Mouse (Mus musculus) retina, embryonic 14.5 days (tissue): ENCODE measurements around the gene Ndufb8.

ENCODE experiments used
- DNase-seq: peaks from one replicate; pipeline ENCODE4 v3.0.0-alpha.2; 2015; ENCODE audit warnings: low spot score

The Ndufb8 gene

DNA sequence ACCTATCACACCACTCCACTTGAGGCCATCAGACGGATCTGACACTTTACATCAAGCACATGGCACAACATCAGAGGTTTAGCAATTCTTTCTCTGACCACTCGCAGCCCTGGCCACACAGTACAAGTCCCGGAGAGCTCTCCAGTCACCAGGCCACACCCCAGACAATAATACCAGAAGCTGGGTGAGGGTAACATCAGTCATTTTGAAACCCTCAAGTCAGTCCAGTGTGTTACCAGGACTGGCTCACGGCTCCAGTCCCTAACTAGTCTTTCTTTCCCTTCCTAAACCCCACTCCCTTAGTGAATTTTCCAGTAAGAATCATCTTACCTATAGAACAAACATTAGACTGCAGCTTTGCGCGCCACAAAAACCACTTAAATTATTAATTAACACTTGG lies 25.2 kb downstream of the Ndufb8 start:
- DNase-seq = no peak

DNA sequence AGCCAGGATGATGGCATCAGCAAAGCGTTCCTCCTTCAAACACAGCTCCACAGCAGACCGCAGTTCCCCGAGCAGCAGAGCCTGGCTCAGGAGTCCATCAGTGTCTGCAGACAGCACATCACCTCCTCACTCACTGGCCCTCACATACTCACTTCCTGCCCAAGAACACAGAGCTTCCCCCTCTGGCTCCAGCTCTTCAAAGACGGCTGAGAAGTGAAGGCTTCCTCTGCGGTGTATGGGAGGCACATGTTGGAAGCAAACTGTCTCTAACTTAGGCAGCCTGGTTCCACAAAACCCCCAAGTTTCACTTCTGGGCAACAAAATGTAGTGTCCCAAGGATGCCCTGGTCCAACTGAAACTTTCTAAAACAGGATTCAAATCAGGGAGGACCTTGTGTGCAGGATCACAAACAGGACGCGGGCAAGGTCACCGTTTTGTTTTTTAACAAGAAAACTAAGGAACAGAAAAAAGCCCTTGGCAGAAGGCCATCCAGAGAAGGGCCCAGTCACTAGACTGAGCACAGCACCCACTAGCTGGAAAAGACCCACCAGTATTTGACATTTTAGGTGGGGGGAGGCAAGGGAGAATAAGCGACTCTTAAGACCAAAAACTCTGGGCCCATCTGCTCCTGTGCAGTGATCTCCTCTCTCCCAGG lies 29.6 kb downstream of the Ndufb8 start:
- DNase-seq = no peak

DNA sequence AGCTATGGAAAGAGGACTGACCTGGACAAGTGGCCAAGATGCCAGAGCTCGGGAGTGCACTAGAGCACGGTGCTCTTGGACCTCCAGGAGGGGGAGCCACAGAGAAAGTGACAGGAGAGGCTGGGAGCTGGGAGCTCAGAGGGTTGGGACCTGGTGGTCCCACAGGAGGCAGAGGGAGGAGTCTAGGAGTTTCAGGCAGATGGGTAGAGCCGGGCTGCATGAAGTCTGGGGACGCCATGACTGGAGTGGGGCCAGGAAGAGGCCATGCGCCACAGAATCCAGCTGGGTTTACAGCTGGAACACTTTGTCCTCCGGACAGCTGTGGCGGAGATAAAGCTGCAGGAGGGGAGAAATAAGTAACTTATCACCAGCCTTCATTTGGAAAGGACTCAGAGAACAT lies 36.1 kb downstream of the Ndufb8 start:
- DNase-seq = peak; percentile 63

DNA sequence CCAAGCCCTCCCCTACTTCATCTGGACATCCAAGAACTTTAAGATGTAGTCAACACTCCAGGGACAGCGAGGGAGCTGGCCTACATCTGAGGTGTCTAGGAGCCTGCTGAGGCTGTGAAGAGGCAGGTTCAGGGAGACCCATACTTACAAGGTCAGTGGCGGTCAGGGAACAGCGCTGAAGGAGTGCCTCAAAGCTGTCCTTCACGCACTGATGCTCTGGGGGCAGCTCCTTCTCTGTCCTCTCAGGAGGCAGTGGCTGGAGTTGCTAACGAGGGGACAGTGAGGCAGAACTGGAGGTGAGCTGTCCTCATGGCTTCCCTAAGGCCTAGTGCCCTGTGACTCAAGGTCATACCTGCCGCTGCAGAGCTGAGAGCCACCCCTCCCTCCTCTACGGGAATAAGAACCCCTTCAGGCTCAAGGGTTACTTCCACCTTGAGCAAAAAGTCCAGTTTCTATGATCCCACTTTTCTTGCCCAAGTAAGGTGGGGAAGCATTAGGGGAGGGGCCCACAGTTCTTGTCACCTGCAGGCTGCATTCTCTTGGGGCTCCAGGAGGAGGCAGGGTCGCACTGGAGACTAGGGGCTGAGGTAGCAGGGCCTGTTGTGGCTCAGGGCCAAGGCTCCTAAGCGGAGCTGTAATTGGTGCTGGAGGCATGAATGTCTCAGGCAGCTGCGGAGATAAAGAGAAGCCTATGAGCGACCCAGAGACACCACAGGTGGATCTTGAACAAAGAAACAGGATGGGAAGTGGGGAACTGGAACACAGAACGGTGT lies 37.1 kb downstream of the Ndufb8 start:
- peak; percentile 52 for DNase-seq

DNA sequence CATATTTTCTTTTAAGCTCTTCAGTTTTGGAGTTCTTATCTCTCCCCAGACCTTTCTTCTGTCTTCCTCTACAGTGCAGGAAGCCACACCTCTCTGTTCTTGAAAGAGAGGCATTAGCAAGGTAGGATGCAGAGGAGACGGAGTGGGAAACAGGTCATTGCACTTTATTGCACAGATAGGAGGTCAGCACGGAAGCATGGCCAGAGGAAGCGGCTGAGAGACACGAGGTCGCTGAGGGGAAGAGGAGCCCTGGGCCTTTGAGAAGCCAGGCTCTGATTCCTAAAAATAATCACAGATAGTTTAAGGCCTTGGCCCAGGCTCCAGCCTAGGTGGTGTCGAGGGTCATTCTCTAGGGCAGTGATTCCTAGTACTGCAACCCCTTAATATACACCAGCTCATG lies 39.5 kb downstream of the Ndufb8 start:
- no peak for DNase-seq

DNA sequence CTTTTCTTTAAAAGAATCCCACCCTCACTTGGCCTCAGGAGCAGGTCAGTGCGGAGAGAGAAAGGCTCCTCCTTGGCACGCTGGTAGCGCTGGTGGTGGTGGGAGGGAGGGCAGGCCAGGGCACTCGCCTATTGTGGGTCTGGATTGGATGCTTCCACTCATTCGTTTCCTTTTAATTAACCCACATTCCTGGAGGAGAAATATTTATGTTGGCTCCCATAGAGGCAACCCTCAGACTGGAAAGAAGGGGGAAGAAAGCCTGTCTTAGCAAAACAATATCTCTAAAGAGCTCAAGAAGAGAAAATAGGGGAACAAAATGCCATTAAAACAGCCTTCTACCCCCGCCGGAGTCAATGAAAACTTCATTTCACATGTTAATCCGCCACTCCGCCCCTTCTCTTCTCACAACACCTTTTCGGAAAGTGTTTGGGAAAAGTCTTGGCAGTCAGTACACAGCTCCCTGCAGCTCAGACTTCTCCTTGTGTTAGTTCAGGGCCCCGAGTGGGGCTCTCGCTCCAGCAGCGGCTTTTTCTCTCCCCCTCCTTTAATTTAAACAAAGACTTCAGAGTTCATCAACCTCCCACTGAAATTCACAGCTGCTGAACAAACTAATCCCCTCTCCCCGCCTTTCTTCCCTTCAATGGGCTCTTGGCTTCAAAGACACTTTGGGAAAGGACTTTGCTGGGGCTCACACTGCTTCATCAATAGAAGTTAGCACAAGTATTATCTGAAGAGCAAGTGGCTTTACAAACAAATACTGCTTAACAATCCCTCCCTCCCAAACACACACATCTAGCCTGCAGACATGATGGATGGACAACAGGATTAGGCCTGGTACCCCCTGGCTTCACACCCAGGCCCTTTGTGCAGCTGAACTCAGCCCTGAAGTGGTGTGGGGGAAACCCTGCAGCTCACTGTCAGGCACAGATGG lies 40.5 kb downstream of the Ndufb8 start:
- peak; percentile 62 for DNase-seq

DNA sequence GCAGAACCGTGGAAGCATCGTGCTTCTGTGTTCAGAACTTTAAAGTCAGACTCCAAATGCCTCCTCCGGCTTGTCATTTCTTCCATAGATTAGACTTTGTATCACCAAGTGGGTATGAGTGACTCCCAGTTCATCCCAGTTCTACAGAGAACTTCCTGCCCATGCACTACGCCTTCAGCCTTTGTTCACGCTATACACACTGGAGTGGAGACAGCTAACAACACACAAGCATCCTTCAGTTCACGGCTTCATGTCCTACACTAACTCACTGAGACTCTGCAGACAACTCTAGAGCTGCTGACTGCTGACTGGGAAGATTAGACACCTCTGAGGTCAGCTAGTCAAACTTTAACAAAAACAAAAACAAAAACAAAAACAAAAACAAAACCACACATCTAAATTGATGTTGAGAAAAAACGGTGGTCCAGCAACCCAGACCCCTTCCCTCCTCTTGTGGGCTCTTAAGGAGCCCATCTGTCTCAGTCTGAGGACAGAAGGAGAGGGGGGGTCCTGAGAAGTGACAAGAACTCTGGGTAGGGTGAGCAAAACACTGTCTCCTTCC lies 41.2 kb downstream of the Ndufb8 start:
- no peak for DNase-seq

DNA sequence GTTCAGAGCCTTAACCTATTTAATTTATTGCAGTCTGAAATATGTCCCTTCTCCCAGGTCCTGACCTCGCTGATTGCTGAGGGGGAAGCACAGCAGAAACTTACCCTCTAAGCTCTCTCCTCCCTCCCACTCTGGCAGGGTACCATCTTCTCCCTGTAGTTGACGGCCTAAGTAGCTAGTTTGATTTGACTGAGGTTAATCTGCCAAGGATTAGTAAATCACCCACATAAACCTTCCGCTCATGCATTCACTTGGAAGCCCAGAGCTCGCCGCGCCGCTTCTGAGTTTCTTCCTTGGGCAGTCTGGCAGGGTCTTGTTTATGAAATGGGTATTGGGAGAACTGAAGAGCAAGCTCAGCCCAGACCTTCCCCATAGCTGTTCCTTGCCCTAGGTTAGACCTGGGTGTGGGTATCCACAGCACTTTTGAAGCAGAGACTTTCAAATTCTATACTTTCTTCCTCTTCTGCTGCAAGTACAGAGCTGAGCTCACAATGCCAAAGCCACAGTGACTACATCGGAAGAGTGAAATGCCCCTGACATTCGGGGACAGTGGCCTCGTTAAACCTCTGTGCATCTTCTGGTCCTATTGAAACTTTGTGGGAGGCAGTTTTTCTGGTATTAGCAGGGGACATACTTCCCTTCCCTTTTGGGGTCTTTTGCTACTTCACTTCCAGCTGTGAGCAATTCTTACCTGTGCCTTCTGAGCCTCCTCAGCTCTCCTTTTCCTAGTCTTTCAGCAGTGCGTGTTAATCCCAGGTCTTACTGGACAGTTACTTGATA lies 42.0 kb downstream of the Ndufb8 start:
- peak; percentile 49 for DNase-seq

DNA sequence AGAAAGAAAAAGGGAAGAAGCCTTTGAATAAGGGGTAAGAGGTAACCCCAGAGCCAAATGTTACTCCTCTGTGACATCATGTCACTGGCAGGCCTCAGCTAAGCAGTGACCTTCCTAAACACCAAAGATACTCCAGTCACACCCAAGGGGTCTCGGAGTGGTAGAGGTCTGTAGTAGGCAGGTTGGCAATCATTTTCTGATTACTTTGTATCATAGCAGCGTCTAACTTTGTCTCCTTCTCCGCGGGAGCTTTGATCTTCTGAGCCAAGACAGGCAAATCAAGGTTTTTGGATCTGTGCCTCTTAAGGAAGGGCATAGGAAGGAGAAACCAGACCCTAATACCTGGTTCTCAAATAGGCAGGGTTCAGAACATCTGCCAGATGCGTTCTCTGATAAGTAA lies 42.6 kb downstream of the Ndufb8 start:
- DNase-seq = no peak

DNA sequence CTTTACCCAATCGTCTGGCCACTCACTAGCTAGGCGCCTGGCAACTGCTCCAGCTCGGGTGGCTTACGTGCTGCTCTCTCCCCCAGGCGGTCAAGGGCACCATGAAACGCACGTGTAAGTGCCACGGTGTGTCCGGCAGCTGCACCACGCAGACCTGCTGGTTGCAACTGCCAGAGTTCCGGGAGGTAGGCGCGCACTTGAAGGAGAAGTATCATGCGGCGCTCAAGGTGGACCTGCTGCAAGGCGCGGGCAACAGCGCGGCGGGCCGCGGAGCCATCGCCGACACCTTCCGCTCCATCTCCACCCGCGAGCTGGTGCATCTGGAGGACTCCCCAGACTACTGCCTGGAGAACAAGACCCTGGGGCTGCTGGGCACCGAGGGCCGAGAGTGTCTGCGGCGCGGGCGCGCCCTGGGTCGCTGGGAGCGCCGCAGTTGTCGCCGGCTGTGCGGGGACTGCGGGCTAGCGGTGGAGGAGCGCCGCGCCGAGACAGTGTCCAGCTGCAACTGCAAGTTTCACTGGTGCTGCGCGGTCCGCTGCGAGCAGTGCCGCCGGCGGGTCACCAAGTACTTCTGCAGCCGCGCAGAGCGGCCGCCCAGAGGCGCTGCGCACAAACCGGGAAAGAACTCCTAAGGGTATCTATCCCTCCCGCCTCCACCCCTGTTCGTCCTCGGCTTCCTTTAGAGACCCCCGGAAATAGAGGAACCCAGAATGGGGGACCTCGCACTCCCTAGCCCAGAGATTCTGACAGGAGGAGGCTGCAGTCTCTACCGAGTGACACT lies 43.6 kb downstream of the Ndufb8 start:
- peak; percentile 70 for DNase-seq

DNA sequence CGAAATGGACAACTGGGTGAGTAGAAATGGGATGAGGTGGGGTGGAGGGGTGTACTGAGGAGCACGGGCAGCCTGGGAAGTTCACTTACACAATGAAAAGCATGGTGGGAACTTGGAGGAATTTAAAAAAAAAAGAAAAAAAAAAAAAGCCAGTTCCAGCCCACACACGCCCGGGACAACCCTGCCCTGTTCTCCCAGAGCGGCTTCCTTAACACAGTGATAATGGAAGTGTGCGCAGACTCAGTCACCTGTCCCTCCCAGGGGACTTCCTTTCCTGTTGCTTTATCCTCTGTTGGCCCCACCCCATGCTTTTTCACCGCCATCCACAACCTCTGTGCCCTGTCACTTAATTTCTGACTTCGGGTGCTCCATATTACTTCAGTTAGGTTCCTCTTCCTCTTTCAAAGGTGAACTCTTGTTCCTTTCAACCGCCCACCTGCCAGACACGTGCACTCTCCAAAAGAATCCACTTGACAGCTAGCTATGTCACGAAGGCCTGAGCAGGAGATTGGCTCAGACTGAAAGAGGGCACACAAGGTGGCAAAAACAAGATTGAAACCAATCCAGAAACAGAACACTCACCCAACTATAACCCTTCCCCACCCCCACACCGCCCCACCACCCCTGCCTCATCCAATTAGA lies 44.6 kb downstream of the Ndufb8 start:
- no peak for DNase-seq

DNA sequence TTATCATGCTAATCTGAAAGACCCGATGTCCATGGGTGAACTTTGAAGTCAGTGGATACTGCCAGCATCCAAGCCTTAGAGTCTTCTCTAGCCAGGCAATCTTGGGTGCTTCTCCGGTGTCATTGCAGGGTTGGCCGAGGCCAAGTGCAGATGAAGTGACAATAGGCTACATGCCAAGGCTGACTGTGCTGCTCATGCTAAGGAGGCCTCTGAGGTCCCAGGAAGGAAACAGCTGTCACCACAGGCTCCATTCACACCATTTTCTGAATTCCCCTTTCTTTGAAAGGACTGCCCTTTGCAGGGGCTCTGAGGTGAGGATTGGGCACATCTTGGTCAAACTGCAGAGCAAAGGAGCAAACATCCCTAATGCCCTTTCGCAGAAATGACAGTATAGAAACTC lies 52.5 kb downstream of the Ndufb8 start:
- DNase-seq = no peak

DNA sequence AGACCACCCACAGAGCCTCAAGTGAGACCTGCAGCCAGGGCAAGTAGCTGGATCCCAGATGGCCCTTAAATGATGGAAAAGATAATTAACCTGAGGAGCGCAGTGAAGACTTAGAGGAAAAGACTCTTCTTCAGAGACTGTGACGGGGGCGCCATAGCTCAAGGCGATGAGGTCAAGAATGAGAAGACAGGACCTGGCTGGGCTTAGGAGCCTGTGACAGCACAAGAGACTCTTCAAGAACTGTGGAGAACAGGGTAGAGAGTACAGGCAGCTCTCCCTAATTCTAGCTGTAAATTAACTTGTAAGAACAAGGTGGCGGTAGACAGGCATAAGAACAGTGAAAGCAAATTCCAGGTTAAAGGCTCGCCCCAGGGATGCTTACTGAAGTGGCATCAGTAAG lies 53.3 kb downstream of the Ndufb8 start:
- DNase-seq = no peak

DNA sequence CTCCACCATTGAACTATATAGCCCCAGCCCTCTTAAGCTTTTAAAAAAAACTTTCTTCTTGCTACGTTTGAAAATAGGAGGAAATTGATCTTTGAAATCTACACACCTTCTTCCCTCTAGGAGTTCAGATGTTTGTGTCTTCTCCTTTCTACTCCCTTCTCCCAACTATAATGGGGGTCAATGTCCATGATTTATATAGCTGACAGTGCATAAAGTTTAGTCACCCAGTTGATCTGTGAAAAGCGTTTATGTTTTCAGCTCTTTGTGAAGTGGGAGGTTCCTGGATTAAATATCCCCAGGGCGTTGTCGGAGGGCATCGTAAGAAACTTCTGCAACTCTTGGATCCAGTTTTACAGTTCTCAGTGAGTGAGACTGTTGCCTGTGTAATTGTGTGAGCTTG lies 55.0 kb downstream of the Ndufb8 start:
- DNase-seq = no peak

DNA sequence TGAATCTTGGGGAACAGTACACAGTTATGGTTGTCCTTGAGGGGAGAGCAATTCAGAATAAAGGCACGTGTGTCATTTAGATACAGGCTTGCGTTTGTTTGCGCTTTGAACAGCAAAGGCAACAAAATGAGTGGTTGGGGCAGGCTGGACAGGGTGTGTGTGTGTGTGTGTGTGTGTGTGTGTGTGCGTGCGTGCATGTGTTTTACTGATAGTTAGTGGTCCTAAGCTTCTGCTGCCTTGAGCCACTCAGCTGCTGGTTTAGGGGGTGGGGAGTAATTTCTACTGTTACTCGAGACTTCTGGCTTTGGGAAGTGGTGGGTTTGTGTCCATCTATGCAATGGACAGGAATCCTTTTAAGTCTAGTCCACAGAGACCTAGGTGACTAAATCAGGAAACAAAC lies 56.3 kb downstream of the Ndufb8 start:
- no peak for DNase-seq
